Mouse (Mus musculus): Measurements from ENCODE around the gene Tpo. TPM values are rescaled to one million over a fixed set of nuclear protein-coding genes. Genes with fewer than 3 reads are reported as not detected.

The Tpo gene
- total and polyA plus RNA-seq, 2 experiments from 2014 or later = 0.05 to 0.81 TPM

GRCm38 (mm10) chr12:30128561-30129410 is 3.6 kb downstream of the Tpo start:
- no peaks in the 10 kb centered on the region for H3K9me3 ChIP-seq (ENCODE audit: low read length)
- peak; percentile 82 for ATAC-seq
- peak; percentile 86 for DNase-seq (ENCODE audit: low spot score)
- no peaks in the 10 kb centered on the region for H3K36me3 ChIP-seq (ENCODE audit: insufficient read depth, low read length)
- WGBS = 21% methylated on average over 7 of the region's 7 CpGs
- H3K4me2 ChIP-seq (ENCODE audit: low read depth, low read length) = peak overlapping the region; percentile 27
- H3K4me1 ChIP-seq (ENCODE audit: insufficient read depth, low read length) = no peaks in the 10 kb centered on the region; the same call in 1 of the 2 replicates
- H3K4me3 ChIP-seq (ENCODE audit: low read length) = no peak overlapping the region
- H3K27me3 ChIP-seq (ENCODE audit: insufficient read depth, low read length) = no peaks in the 10 kb centered on the region
- H3K27ac ChIP-seq = peak overlapping the region; percentile 46
- H3K9ac ChIP-seq (replicated peaks; ENCODE audit: low read length) = no peak overlapping the region
- TF ChIP-seq CTCF (IDR thresholded peaks at IDR 0.05; ENCODE audit: low read depth) = peak; percentile 87

DNA sequence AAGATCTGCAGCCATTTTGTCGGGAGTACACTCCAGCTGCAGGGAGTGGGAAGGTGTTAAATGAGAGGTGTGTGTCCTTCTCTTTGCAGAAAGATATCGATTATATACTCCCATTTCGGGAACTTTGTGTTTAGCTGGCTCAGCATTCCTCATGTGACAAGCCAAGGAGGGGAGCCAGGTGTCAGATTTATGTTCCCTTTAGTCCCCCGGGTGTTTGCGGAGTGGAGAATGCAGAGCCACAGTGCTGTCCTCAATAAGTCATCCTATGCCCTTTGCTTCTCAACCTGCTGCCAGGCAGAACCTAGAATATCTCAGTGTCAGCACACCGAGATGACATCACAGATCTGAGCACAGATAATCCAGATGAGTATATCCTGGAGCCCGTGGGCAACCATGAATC is 10.1 kb downstream of the Tpo start:
- no peak overlapping the region for H3K9ac ChIP-seq (replicated peaks; ENCODE audit: low read length)
- no peak overlapping the region for H3K27ac ChIP-seq
- H3K36me3 ChIP-seq (ENCODE audit: insufficient read depth, low read length) = no peaks in the 10 kb centered on the region
- no peak overlapping the region for H3K4me2 ChIP-seq (ENCODE audit: low read depth, low read length)
- WGBS = 79% methylated on average over 7 of the region's 7 CpGs
- no peaks in the 10 kb centered on the region for H3K4me1 ChIP-seq (ENCODE audit: insufficient read depth, low read length)
- H3K9me3 ChIP-seq (ENCODE audit: low read length) = no peaks in the 10 kb centered on the region
- TF ChIP-seq CTCF (IDR thresholded peaks at IDR 0.05; ENCODE audit: low read depth) = no peak
- no peak for ATAC-seq
- H3K4me3 ChIP-seq (ENCODE audit: low read length) = no peak overlapping the region
- H3K27me3 ChIP-seq (ENCODE audit: insufficient read depth, low read length) = no peaks in the 10 kb centered on the region
- DNase-seq (ENCODE audit: low spot score) = no peak

GRCm38 (mm10) chr12:30112271-30112670 is 20.2 kb downstream of the Tpo start:
- no peaks in the 10 kb centered on the region for H3K4me1 ChIP-seq (ENCODE audit: insufficient read depth, low read length)
- no peaks in the 10 kb centered on the region for H3K36me3 ChIP-seq (ENCODE audit: insufficient read depth, low read length)
- no peak overlapping the region for H3K9ac ChIP-seq (replicated peaks; ENCODE audit: low read length)
- WGBS = 90% methylated on average over 2 of the region's 2 CpGs
- no peaks in the 10 kb centered on the region for H3K27me3 ChIP-seq (ENCODE audit: insufficient read depth, low read length)
- no peaks in the 10 kb centered on the region for H3K9me3 ChIP-seq (ENCODE audit: low read length)
- ATAC-seq = no peak
- TF ChIP-seq CTCF (IDR thresholded peaks at IDR 0.05; ENCODE audit: low read depth) = no peak
- no peak overlapping the region for H3K4me2 ChIP-seq (ENCODE audit: low read depth, low read length)
- no peak overlapping the region for H3K27ac ChIP-seq
- no peak overlapping the region for H3K4me3 ChIP-seq (ENCODE audit: low read length)
- DNase-seq (ENCODE audit: low spot score) = no peak

- ATAC-seq = no peak
- Histone ChIP-seq H3K9ac (replicated peaks; ENCODE audit: low read length) (no peak overlapping the region), H3K9me3 (ENCODE audit: low read length) (no peaks in the 10 kb centered on the region), H3K4me3 (ENCODE audit: low read length) (no peak overlapping the region), H3K36me3 (ENCODE audit: insufficient read depth, low read length) (no peaks in the 10 kb centered on the region), H3K27me3 (ENCODE audit: insufficient read depth, low read length) (no peaks in the 10 kb centered on the region), H3K4me2 (ENCODE audit: low read depth, low read length) (no peak overlapping the region), H3K27ac (no peak overlapping the region), H3K4me1 (ENCODE audit: insufficient read depth, low read length) (no peaks in the 10 kb centered on the region)
- TF ChIP-seq CTCF (IDR thresholded peaks at IDR 0.05; ENCODE audit: low read depth) = no peak
- no peak for DNase-seq (ENCODE audit: low spot score)
- 66% methylated on average over 14 of the region's 14 CpGs for WGBS
These were observed 22.5 kb downstream of the Tpo start for GRCm38 (mm10) chr12:30109646-30110605.

DNA sequence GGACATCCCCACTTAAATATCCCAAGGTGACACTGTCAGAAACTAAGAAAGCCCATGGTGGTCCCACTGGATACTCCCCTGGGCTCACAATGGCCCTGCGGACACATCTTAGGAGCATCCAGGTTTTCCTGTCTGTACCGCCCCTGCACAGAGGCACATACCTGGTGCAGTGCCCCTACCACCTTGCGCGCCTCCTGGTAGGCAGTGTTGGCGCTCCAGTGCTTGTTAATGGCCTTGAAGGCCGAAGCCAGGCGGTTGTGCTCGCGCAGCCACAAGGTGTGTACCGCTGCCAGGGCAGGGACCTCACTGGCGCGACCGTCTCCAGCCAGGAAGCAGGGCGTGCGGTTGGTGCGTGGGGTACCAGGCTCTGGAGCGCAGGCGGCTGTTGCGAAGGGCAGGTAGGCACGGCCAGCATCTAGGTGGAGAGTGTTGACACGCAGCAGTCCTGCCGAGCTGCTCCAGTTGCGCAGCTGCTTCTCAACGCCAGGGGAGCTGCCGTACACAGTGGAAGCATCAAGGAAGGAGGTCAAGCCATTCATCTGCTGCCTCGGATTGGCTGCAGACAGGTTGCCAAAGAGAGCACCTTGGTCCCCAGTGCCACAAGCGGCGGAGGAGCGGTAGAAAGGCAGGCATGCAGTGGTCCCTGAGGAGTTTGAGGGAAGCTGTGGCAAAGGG is 29.4 kb downstream of the Tpo start:
- TF ChIP-seq CTCF (IDR thresholded peaks at IDR 0.05; ENCODE audit: low read depth) = peak; percentile 62
- no peak overlapping the region for H3K9ac ChIP-seq (replicated peaks; ENCODE audit: low read length)
- peak; percentile 26 for DNase-seq (ENCODE audit: low spot score)
- no peaks in the 10 kb centered on the region for H3K4me1 ChIP-seq (ENCODE audit: insufficient read depth, low read length)
- no peak overlapping the region for H3K27ac ChIP-seq
- H3K27me3 ChIP-seq (ENCODE audit: insufficient read depth, low read length) = no peaks in the 10 kb centered on the region
- no peaks in the 10 kb centered on the region for H3K9me3 ChIP-seq (ENCODE audit: low read length)
- no peak overlapping the region for H3K4me3 ChIP-seq (ENCODE audit: low read length)
- ATAC-seq = peak; percentile 74
- 43% methylated on average over 29 of the region's 29 CpGs for WGBS
- no peaks in the 10 kb centered on the region for H3K36me3 ChIP-seq (ENCODE audit: insufficient read depth, low read length)
- peak overlapping the region; percentile 17; the same call in 1 of the 2 replicates for H3K4me2 ChIP-seq (ENCODE audit: low read depth, low read length)

GRCm38 (mm10) chr12:30092081-30092480 is 40.3 kb downstream of the Tpo start:
- DNase-seq (ENCODE audit: low spot score) (peak; percentile 44), ATAC-seq (no peak)
- no peak overlapping the region for H3K9ac ChIP-seq (replicated peaks; ENCODE audit: low read length)
- no peaks in the 10 kb centered on the region for H3K36me3 ChIP-seq (ENCODE audit: insufficient read depth, low read length)
- H3K27ac ChIP-seq = no peak overlapping the region
- no peak for TF ChIP-seq CTCF (IDR thresholded peaks at IDR 0.05; ENCODE audit: low read depth)
- H3K27me3 ChIP-seq (ENCODE audit: insufficient read depth, low read length) = no peaks in the 10 kb centered on the region
- no peaks in the 10 kb centered on the region for H3K9me3 ChIP-seq (ENCODE audit: low read length)
- no peaks in the 10 kb centered on the region for H3K4me1 ChIP-seq (ENCODE audit: insufficient read depth, low read length)
- H3K4me3 ChIP-seq (ENCODE audit: low read length) = no peak overlapping the region
- 61% methylated on average over 5 of the region's 5 CpGs for WGBS
- H3K4me2 ChIP-seq (ENCODE audit: low read depth, low read length) = no peak overlapping the region
